Mouse (Mus musculus): ENCODE data around the gene Olfr223.

DNA sequence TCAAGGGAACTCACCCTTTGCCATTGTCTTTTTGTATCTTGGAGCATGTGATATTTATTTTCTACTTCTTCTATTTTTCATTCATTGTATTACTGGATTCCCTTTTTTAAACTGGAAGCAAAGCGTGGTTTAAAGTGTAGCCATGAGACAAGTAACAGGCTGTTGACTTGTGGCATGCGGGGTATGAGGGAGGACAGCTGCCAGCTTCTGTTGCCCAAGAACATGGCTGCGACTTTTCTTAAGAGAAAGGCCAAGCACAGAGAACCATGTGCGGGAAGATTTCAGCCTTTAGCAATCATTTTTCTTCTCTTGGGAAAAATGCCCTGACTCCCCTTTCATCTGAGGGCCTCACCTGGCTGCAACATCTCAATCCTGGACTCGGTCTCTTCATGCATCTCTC, 18.6 kb upstream of the Olfr223 start:
- TF ChIP-seq CTCF (IDR thresholded peaks at IDR 0.05; ENCODE audit: low read depth, low read length) (no peak), POLR2A (IDR thresholded peaks at IDR 0.05; ENCODE audit: extremely low read depth, insufficient read depth, low read length) (no peak)
